Mouse (Mus musculus) ES-Bruce4 (cell line): ENCODE measurements around the gene Mboat2.

Experiments
- CTCF ChIP-seq: IDR thresholded peaks from one replicate; pipeline ENCODE4 v1.8.1; 2011; ENCODE audit warnings: low read depth, low read length
- EP300 ChIP-seq: IDR thresholded peaks from 2 replicates; pipeline ENCODE4 v1.6.1; 2011; ENCODE audit warnings: low read depth, low read length; ENCODE audit not compliant: insufficient read depth
- POLR2A ChIP-seq: IDR thresholded peaks from one replicate; pipeline ENCODE4 v1.8.1; 2011; ENCODE audit warnings: low read length; ENCODE audit not compliant: insufficient read depth

GRCm38 (mm10) chr12:24878735-24879362 is 48.2 kb downstream of the Mboat2 start:
- TF ChIP-seq CTCF = no peak
- no peak for TF ChIP-seq EP300
- no peak for TF ChIP-seq POLR2A
